Mouse (Mus musculus): ENCODE data around the gene Mllt6.
"Not testable (repeated sequence)": the region's sequence is repeated elsewhere in the genome, so short reads cannot be mapped to it uniquely, and the experiment has no call there.

Gene Mllt6

GRCm38 (mm10) chr11:97694921-97695711, 31.9 kb downstream of the Mllt6 start:
- DNase-seq (ENCODE audit: low read depth, low spot score), result no peak

DNA sequence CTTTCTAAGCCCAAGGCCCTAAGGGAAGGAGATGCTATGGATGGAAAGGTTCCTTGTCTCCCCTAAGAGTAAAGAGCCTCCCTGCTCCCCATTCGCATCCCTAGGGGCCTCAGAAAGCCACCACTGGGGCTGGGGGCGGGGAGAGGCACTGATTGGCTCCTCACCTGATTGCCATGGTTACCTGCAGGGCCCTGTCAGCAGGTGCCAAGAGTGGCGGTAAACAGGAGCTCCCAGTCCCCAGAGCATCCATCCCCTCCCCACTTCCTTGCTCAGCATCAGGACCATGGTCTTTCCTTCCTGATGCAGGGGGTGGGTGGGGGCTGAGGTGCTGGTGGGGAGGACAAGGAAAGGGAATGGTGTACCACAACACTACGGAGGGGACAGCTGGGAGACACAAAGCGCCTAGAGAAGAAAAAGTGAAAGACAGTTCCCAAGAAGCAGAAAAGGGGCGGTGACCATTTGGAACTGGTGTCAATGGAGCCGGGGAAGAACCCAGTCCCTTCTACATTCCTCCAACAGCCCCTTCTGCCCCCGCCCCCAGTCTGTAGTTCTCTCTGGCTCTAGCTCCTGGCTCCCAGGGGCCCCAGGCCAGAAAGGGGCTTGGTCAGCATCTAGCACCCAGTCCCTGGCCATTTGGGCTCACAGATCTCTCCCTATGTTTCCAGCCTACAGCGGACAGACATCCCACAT, 32.6 kb downstream of the Mllt6 start:
- no peak for DNase-seq (ENCODE audit: low read depth, low spot score)

- no peak for DNase-seq (ENCODE audit: low read depth, low spot score)
These were observed 33.5 kb downstream of the Mllt6 start for GRCm38 (mm10) chr11:97696669-97697068.

DNA sequence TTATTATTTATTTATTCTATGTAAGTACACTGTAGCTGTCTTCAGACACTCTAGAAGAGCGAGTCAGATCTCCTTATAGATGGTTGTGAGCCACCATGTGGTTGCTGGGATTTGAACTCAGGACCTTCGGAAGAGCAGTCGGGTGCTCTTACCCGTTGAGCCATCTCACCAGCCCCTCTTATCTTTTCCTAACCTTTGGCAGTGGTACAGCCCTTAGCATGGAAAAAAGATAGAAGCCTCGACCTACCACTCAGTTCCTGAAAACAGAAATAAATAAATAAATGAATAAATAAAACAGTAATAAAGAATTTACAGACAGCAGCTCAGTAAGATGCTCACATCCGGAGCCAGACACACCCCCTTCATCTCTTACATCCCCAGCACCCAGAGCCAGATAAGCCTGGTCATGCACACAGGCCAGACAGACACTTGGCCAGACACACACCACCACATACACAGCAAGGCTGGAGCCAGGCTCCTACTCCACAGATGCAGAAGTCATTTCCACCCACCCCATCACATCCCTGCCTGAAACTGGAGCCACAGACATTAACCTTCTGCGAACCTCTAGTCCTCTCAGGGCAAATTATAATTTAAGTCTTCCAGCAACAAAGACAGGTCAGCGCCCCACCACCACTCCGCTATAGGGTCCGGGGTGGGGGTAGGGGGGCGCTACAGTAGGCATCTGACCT, 34.1 kb downstream of the Mllt6 start:
- DNase-seq (ENCODE audit: low read depth, low spot score), result no peak

GRCm38 (mm10) chr11:97697891-97698529, 34.8 kb downstream of the Mllt6 start:
- DNase-seq (ENCODE audit: low read depth, low spot score), result no peak

DNA sequence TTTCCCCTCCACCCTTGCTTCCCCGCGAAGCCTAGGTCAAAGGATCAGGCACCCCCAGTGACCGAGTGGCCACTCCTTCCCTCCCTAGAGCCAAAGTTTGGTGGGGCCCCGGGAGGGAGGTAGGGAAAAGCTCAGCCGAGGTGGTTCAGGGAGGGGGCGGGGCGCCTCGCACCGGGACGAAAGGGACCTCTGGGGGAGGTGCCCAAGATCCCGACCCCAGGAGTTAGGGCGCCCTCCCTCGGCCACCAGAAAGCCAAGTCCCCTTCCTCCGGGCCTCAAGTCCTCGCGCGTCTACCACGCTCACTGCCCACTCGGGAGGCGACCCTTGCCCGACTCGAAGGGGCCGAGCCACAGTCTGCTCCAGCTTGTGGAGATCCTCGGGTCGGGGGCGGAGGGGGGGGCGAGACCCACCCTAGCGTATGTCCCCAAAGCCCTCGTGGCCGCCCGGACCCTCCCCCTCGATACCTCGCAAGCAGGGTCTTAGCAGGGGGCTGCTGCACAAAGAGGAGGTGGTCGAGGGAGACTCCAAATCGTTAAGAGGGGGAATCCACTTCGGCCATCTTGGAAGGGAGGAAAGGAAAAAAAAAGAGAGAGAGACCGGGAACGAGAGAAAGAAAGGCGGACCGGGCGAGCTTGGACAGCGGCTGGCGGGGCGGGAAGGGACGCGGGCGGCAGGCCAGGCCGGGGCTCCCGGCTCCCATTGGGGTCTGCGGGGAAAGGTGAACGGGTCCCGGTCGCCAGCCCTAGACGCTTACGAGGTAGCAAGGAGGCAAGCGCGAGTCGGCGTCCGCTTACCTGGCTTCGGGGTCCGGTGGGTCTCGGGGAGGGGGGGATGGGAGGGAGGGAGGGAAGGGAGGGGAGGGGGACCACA, 35.8 kb downstream of the Mllt6 start:
- DNase-seq (ENCODE audit: low read depth, low spot score), result no peak

DNA sequence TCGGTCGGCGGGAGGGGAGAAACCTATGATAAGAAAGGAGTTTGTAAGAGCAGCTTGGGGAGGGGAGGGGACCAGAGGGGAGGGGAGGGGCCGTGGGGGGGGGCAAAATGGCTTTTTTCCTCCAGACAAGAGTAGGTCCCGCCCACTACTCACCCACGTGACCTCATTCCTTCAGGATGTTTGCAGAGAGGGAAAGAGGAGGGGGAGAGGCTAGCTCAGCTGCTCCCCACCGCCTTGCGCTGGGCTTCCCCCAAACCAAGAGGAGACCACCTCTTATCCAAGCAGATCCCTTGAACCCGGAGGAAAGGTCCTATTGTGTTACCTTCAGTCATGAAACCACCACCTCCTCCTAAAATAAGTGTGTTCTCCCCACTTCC, 36.4 kb downstream of the Mllt6 start:
- peak; percentile 68 for DNase-seq (ENCODE audit: low read depth, low spot score)

DNA sequence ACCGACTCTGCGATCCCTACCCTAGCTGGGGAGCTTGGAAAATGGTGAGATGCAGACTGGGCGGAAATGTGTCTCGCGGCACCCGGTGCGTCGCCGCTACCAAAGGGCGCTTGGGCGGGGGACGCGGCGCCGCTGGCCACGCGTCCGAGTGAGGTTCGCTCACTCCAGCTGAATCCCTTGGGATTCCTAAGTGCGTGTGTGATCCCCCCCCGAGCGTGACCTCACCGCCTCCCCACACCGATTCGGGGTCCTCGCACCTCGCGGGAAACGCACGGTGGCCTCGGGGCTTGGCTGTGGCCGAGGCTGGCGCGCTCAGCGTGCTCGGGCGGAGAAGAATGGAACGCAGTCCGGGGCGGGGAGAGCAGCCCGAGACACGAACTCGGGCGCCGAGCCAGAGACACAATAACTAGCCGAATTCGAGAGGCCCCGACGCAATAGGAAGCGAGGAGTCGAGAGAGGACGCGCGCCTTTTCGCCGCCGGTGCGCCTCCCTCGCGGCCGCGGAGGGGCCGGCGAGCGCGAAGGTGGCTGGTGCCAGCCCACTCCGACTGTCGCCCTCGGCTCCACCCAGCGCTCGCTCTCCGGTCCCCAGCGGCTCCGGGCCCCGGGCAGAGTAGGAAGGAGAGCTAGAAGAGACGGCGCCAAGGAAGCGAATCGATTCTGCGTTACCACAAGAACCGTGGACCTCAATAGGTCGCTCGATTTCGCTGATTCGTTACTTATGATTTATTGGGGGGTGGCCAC, 37.0 kb downstream of the Mllt6 start, which contains the start of gene Pcgf2:
TSS of gene Pcgf2 (minus strand) at position 495 of the 743 bp plus-strand sequence.
- DNase-seq (ENCODE audit: low read depth, low spot score), result peak; percentile 54

- DNase-seq (ENCODE audit: low read depth, low spot score), result no peak
These were observed 37.7 kb downstream of the Mllt6 start for GRCm38 (mm10) chr11:97700746-97701580.

DNA sequence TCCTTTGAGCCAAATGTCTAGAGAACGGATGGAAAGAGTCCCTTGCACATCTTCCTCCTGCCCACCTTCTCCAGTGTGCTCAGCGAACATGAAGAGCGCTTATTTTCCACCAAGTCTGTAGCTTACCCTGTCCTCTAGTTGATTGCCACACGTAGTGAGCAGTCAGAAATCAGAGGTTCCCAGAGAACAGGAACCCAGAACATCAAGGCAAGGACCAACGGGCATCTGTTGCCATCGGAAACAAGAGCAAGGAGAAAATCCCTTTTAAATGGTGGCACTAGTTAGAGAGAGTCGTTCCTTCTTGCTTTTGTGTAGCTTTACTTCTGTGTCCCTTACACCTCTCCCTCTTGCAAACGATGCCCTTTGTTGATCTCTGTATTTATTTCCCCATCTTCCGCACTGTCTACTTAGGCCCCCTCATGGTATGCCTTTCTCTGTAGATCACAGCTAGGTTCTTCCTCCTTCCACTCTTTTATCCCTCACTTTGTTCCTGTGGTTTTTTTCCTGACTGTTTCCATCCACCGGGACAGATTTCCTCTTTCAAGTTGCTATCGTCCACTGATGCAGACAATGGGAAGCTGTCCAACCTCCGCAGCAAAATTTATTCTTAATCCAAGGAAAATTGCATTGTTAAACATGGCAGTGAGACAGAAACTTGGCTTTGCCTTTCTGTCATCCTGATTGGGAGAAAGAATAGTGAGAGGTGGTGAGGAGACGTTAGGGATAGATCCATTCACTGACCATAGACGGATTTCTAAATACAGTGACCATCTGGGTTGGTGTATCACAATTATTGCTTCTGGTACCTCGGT, 38.6 kb downstream of the Mllt6 start:
- DNase-seq (ENCODE audit: low read depth, low spot score), result no peak

DNA sequence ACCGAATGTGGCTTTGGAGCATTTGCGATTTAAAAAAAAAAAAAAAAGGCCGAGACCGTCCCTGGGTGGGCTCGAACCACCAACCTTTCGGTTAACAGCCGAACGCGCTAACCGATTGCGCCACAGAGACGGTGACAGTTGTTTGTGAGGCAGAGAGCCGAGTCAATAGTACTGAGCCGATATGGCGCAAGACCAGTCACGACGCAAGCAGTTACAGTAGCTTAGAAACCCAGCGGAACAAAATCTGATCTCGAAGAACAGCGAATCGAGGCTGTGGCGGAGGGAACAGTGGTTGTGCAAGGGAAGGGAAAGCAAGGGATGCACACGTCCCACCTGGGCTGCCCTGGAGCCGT, 39.2 kb downstream of the Mllt6 start:
- DNase-seq (ENCODE audit: low read depth, low spot score), result peak; percentile 82

DNA sequence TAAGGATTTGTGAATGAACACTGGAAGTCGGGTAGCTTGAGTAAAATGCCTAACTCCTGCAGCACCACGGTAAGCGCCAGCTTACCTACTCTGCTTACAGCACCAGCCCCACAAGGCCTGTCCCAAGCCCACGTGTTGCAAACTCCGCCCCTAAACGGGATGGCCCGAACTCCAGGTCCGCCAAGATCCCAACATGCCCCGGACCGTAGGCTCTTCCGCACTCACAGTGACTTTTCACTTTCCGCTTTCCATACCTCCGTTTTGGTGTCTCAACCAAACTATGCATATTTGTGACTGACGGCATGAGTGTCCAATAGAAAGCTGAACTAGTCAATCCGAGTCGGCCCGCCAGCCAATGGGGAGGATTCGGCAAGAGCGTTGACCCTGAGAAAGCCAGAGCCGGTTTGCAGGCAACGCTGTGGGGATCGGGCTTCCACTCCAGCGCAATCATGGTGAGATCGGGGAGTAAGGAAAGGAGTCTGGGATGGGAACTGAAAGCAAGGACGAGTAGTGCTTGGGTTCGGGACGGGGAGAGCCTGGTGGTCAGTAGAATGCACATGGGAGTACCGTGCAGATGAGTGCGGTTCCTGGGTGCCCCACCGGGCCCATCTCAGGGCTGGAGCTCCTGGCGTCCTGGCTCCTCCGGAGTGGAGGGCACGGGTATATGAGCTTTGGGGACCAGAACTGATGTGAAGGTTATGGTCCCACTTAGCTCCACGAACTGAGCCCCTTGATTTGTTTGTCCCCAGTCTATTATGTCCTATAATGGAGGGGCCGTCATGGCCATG, 40.0 kb downstream of the Mllt6 start, which contains the start of gene Psmb3:
TSS of gene Psmb3 (plus strand) at position 361 of the 788 bp plus-strand sequence.
- peak; percentile 100 for DNase-seq (ENCODE audit: low read depth, low spot score)

DNA sequence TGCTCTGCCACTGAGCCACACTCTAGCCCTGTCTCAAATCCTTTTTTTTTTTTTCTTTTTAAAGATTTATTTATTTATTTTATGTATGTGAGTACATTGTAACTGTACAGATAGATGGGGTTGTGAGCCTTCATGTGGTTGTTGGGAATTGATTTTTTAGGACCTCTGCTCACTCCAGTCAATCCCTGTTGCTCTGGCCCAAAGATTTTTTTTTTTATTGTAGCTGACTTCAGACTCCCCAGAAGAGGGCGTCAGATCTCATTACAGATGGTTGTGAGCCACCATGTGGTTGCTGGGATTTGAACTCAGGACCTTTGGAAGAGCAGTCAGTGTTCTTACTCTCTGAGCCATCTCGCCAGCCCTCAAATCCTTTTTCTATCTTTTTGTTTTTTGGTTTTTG, 46.9 kb downstream of the Mllt6 start:
- not testable (repeated sequence) for DNase-seq (ENCODE audit: low read depth, low spot score)

GRCm38 (mm10) chr11:97711200-97711900, 48.1 kb downstream of the Mllt6 start:
- DNase-seq (ENCODE audit: low read depth, low spot score), result no peak

DNA sequence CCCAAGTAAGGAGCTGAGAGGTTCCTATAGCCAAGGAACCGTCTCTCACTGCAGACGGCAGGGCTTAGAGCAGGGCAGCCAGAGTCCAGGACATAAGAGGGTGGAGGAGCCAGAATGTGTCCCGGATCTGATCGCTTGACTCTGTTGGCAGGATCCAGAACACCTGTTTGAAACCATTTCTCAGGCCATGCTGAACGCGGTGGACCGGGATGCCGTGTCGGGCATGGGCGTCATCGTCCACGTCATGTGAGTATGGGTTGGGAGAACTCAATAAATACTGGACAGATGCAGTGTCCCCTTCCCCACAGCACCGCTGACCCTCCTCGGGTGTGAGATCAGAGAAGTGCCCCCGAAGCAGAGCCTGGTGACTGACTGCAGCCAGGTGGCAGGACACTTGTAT, 49.1 kb downstream of the Mllt6 start:
- no peak for DNase-seq (ENCODE audit: low read depth, low spot score)

DNA sequence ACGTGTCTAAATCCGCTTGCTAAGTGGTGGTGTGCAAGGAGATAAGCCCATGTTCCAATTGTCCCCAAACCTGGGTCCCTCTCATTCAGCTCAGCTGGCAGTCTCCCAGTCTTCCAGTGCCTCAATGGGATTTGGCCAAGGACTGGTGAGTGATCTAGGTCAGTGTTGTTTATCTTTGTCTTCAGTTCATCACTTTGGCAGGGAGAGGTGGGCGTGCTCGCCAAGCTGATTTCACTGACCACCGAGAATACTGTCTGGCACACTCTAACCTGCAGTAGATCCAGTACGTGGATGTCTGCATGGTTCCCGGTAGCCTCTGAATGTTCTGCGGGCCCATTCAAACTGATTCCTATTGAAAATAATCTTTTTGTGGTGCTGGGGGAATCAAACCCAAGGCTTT, 50.7 kb downstream of the Mllt6 start:
- no peak for DNase-seq (ENCODE audit: low read depth, low spot score)

DNA sequence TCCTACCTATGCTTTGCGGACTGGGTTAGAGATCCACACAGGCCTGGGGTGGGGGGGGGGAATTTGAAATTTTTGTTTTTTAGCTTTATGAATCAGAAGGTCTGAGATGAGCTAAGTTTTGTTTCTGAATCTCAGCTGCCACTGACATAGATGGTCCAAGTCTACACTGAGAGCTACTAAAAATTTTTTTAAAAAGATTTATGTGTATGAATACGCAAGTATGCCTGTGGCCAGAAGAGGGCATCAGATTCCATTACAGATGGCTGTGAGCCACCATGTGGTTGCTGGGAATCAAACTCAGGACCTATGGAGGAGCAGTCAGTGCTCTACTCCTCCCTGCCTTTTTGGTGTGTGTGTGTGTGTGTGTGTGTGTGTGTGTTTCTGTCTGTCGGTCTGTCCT, 51.1 kb downstream of the Mllt6 start:
- DNase-seq (ENCODE audit: low read depth, low spot score), result no peak
